Mouse (Mus musculus) forebrain, embryonic 16.5 days (tissue): ENCODE results near the gene Zfp445. TPM values are rescaled to one million over a fixed set of nuclear protein-coding genes. Genes with fewer than 3 reads are reported as not detected.

Experiments
- ATAC-seq: fragments of 200-750 bp; cut with Nextera tagmentation; 2 replicates; pipeline ENCODE4 v1.8.0; 2017; ENCODE audit warnings: mild to moderate bottlenecking, moderate library complexity
- H3K27ac ChIP-seq: fragments of 300-500 bp; sonication (generic); 2 replicates; pipeline ENCODE4 v1.5.1; 2014; ENCODE audit warnings: low read length, control low read depth
- H3K27me3 ChIP-seq: fragments of 300-500 bp; sonication (generic); replicated peaks from 2 replicates; pipeline ENCODE4 v1.6.1; 2014; ENCODE audit warnings: low read length; ENCODE audit not compliant: control insufficient read depth, insufficient read depth
- H3K36me3 ChIP-seq: fragments of 300-500 bp; sonication (generic); 2 replicates; pipeline ENCODE4 v1.6.1; 2014; ENCODE audit not compliant: control insufficient read depth, insufficient read depth
- H3K4me1 ChIP-seq: fragments of 300-500 bp; sonication (generic); replicated peaks from 2 replicates; pipeline ENCODE4 v1.6.1; 2014; ENCODE audit warnings: low read length; ENCODE audit not compliant: control insufficient read depth, insufficient read depth
- H3K4me2 ChIP-seq: fragments of 300-500 bp; sonication (generic); 2 replicates; pipeline ENCODE4 v1.6.1; 2014; ENCODE audit warnings: mild to moderate bottlenecking, low read length, control low read depth
- H3K4me3 ChIP-seq: fragments of 300-500 bp; sonication (generic); replicated peaks from 2 replicates; pipeline ENCODE4 v1.5.1; 2014; ENCODE audit warnings: mild to moderate bottlenecking, low read length, control low read depth
- H3K9ac ChIP-seq: fragments of 300-500 bp; sonication (generic); replicated peaks from 2 replicates; pipeline ENCODE4 v1.6.1; 2014; ENCODE audit warnings: low read depth, low read length, control low read depth
- H3K9me3 ChIP-seq: fragments of 300-500 bp; sonication (generic); 2 replicates; pipeline ENCODE4 v1.6.1; 2016; ENCODE audit warnings: low read length; ENCODE audit not compliant: control insufficient read depth
- WGBS: fragments of 180-500 bp; shearing (Covaris S2); extraction: QIAGEN DNeasy Blood & Tissue Kit; methylation state at CpG from one replicate; pipeline ENCODE4 v1.1.7; 2014; 5-methylcytosine and 5-hydroxymethylcytosine counted together
- polyA plus RNA-seq: library from polyadenylated mRNA; unstranded; fragments of >200 nt; fragmentation: Nextera tagmentation; extraction: Ambion mirVana; gene quantifications from 2 replicates; pipeline ENCODE4 v1.2.1, GENCODE M21; 2015

The Zfp445 gene
- 132 and 142 TPM in 2 replicates for polyA plus RNA-seq

- Histone ChIP-seq H3K9ac (peak within 1 kb of the TSS; percentile 93), H3K4me3 (peak within 1 kb of the TSS; percentile 95), H3K4me2 (peak within 1 kb of the TSS; percentile 80), H3K9me3 (peaks cover 7% of the 10 kb centered on the region; the same call in 1 of the 2 replicates), H3K4me1 (peaks cover 18% of the 10 kb centered on the region), H3K27ac (peak within 1 kb of the TSS; percentile 67; the same call in 1 of the 2 replicates), H3K36me3 (peaks cover 16% of the 10 kb centered on the region), H3K27me3 (no peaks in the 10 kb centered on the region)
- ATAC-seq = peak; percentile 97
- under 1% methylated on average over 34 of the region's 34 CpGs for WGBS
These were observed at the start of gene Zfp445 for GRCm38 (mm10) chr9:122865697-122866166. Gene Zfp445, minus strand, starts transcription at chr9:122866006.

DNA sequence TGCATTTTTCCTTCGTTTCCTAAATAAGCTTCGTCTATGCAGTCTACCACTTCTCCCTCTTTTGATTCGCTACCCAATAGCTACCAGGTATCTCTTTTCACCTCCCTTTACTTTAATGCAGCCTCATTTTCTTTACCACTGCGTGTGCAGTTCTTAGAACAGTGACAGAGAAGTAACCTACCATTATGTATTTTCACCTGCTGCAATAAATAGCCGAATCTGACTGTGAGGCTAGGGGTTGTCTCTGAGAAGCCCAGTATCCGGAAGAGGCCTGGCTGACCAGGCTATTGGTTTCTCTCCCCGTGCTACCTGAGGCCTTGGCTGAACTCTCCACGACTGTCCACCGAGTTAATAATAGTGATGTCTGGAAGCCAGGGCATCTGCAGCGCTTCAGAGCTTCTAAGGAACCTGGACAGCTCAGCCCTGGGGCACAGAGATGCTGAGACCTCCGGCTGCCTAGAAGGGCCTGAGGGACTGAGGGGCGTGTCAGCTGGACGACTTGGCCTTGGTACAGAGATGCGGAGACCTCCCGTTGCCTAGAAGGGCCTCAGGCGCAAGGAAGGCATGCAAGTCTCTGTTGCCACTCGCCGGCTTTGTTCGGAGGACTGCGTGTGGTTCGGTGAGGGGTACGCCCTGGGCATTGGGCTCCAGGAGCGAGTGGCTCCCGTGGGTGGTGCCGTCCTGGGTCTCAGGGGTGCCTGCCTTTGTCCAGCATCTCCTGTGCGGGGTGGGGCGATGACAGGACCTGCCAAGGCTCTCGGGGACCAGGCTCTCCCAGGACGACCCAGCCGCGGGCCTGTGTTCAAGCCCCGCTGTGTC lies 37.1 kb upstream of the Zfp445 start:
- H3K4me3 ChIP-seq = peak overlapping the region; percentile 49
- peaks cover 6% of the 10 kb centered on the region; the same call in 1 of the 2 replicates for H3K36me3 ChIP-seq
- WGBS = 12% methylated on average over 32 of the region's 32 CpGs
- peaks cover 6% of the 10 kb centered on the region for H3K4me1 ChIP-seq
- peak overlapping the region; percentile 72 for H3K4me2 ChIP-seq
- H3K27me3 ChIP-seq = no peaks in the 10 kb centered on the region
- peak overlapping the region; percentile 71 for H3K9ac ChIP-seq
- no peak overlapping the region; the same call in 1 of the 2 replicates for H3K27ac ChIP-seq
- H3K9me3 ChIP-seq = no peaks in the 10 kb centered on the region
- peak; percentile 98 for ATAC-seq

- Histone ChIP-seq H3K9me3 (peaks cover under 1% of the 10 kb centered on the region; the same call in 1 of the 2 replicates), H3K27me3 (no peaks in the 10 kb centered on the region), H3K4me2 (no peak overlapping the region), H3K4me3 (no peak overlapping the region), H3K9ac (no peak overlapping the region), H3K36me3 (peaks cover 1% of the 10 kb centered on the region), H3K27ac (no peak overlapping the region), H3K4me1 (peaks cover 6% of the 10 kb centered on the region)
- ATAC-seq = no peak
- WGBS = 97% methylated on average over 2 of the region's 2 CpGs
These were observed 35.2 kb upstream of the Zfp445 start for GRCm38 (mm10) chr9:122901047-122901446.

DNA sequence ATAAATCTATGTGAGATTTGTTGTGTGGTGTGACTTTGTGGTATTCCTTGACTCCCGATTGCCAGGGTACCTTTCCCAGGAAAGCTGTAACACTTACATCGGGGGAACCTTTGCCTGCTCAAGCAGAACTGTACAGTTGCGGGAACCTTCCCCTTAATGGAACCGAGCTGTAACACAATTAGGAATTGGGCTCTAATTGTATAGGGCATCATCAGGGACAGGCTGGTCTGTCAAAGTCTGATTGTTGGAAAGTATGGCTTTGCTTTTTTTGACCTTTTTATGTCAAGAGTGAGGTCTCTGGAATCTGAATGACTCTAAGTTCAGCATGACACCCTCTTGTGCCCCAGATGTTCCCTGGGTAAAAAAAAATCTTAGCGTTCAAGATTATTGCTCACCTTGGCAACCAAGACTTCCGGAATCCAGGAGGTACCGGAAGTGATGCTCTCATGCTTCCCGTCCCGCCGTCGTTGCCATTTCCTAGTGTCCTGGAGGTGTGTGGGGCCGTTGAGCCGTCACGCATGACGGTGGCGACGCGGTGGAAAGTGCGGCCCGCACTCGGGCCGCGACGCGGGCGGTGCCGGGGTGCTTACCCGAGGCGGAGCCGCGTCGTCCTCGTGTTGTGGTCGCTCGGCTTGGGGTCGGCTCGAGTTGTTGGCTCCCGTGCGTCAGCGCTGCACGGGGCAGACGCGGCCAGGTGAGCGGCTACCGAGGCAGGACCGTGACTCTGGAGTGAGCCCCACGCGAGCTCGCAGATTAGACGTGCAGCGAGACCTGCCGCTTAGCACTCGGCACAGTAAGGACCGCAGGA lies 20.8 kb upstream of the Zfp445 start:
- 6% methylated on average over 54 of the region's 54 CpGs for WGBS
- peak; percentile 95 for ATAC-seq

DNA sequence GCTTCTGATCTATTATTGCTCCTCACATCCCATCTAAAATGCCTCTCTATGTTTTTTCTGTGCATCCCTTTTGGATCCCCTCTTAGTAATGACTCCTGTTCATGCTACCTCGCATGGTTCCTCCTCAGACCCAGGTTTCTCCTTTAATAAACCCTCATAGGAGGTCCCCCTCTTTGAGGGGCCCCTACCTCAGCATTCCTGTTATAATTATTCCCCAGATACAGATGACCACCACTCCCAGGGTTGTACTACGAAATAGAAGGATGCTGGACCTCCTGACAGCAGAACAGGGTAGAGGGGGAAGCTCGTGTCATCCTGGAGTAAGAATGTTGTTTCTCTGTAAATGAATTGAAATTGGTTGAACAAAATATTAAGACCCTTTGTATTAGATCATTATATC lies 19.6 kb upstream of the Zfp445 start, which contains the start of gene Zkscan7:
Zkscan7 (plus strand) TSS at position 301 of the 400 bp plus-strand sequence.
- Histone ChIP-seq H3K4me1 (peaks cover 9% of the 10 kb centered on the region), H3K36me3 (no peaks in the 10 kb centered on the region), H3K9ac (peak within 1 kb of the TSS; percentile 86; the same call in 1 of the 2 replicates), H3K4me3 (peak within 1 kb of the TSS; percentile 83), H3K4me2 (peak within 1 kb of the TSS; percentile 83), H3K9me3 (no peaks in the 10 kb centered on the region), H3K27ac (no peak within 1 kb of the TSS; the same call in 1 of the 2 replicates), H3K27me3 (no peaks in the 10 kb centered on the region)
- no peak for ATAC-seq
- WGBS = 82% methylated on average over 3 of the region's 3 CpGs

More for the DNA sequence above, 20.8 kb upstream of the Zfp445 start:
- Histone ChIP-seq H3K4me3 (peak overlapping the region; percentile 83), H3K27me3 (no peaks in the 10 kb centered on the region), H3K4me1 (peaks cover 9% of the 10 kb centered on the region), H3K27ac (peak overlapping the region; percentile 39), H3K9ac (peak overlapping the region; percentile 86), H3K4me2 (peak overlapping the region; percentile 83), H3K9me3 (no peaks in the 10 kb centered on the region), H3K36me3 (peaks cover 4% of the 10 kb centered on the region; the same call in 1 of the 2 replicates)

DNA sequence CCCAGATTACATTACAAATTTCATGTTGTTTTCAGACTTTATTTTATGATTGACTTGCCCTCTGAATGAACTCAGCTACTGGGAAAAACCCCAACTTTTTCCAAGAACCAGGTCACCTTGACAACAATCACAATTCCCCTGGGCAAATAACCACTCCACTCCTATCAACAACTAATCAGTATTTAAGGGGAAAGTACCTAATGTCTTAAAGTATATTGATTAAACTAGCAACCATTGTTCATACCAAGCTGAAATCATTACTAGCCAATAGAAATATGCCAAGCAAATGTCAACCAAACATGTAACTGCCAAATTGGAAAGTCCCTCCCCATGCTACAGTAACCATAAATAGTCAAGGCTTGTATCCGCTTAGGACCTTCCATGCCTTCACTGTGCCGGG lies 9.3 kb upstream of the Zfp445 start:
- Histone ChIP-seq H3K4me2 (no peak overlapping the region), H3K4me1 (no peaks in the 10 kb centered on the region), H3K27ac (no peak overlapping the region), H3K36me3 (no peaks in the 10 kb centered on the region), H3K4me3 (no peak overlapping the region), H3K27me3 (no peaks in the 10 kb centered on the region), H3K9me3 (no peaks in the 10 kb centered on the region), H3K9ac (no peak overlapping the region)
- WGBS = 94% methylated on average over 2 of the region's 2 CpGs
- ATAC-seq = no peak

DNA sequence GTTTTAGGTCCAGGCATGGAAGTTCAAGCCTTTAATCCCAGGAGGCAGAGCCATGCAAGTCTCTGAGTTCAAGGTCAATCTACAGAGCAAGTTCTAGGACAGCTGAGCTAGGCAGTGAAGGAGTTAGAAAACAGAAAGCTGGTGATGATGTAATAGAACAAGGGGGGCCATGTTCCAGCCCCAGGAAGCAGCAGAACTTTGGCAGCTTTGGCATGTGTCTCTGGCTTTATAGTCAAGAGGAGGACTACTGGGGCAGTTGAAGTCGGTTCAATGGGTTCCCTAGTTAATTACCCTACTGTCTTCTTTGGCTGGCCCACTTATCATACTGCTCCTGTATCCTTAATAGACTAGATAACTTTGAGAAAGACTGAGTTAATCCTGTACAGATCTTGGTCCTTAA lies 8.8 kb upstream of the Zfp445 start:
- Histone ChIP-seq H3K9me3 (no peaks in the 10 kb centered on the region), H3K4me3 (no peak overlapping the region), H3K36me3 (no peaks in the 10 kb centered on the region), H3K4me1 (no peaks in the 10 kb centered on the region), H3K9ac (no peak overlapping the region), H3K4me2 (no peak overlapping the region), H3K27me3 (no peaks in the 10 kb centered on the region), H3K27ac (no peak overlapping the region)
- 65% methylated on average over 1 of the region's 1 CpGs for WGBS
- ATAC-seq = no peak

- WGBS = 90% methylated on average over 4 of the region's 4 CpGs
- no peak for ATAC-seq
These were observed 6.8 kb upstream of the Zfp445 start for GRCm38 (mm10) chr9:122872595-122872994.

DNA sequence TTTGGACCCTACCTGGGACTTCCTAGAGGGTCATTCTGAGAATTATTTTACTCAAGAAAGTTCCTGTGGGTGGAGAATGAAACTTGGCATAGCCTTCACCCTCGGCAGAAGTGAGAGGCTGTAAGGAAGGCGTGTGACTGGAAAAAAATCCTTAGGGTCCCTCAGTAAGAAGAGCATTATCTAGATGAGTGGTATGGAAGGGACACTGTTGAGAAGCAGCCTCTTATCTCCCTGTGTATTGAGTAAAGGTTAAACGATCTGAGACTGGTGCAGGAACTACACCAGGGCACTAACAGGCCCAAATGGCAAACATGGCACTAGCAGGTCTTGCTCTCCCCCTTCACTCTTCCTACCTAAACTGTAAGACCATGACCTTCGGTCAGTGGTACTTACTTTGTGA lies 386 bp upstream of the Zfp445 start:
- ATAC-seq = peak; percentile 26
- H3K4me3 ChIP-seq = peak overlapping the region; percentile 95
- WGBS = 81% methylated on average over 4 of the region's 4 CpGs
- H3K27ac ChIP-seq = no peak overlapping the region
- peaks cover 12% of the 10 kb centered on the region for H3K36me3 ChIP-seq
- H3K9me3 ChIP-seq = peaks cover 3% of the 10 kb centered on the region; the same call in 1 of the 2 replicates
- peaks cover 18% of the 10 kb centered on the region for H3K4me1 ChIP-seq
- peak overlapping the region; percentile 93 for H3K9ac ChIP-seq
- H3K27me3 ChIP-seq = no peaks in the 10 kb centered on the region
- peak overlapping the region; percentile 54 for H3K4me2 ChIP-seq

More at GRCm38 (mm10) chr9:122872595-122872994, 6.8 kb upstream of the Zfp445 start:
- no peaks in the 10 kb centered on the region for H3K9me3 ChIP-seq
- no peak overlapping the region for H3K27ac ChIP-seq
- no peaks in the 10 kb centered on the region for H3K27me3 ChIP-seq
- H3K4me2 ChIP-seq = no peak overlapping the region
- no peaks in the 10 kb centered on the region for H3K4me1 ChIP-seq
- no peak overlapping the region for H3K9ac ChIP-seq
- no peaks in the 10 kb centered on the region for H3K36me3 ChIP-seq
- H3K4me3 ChIP-seq = no peak overlapping the region
